Mouse (Mus musculus) spleen, postnatal 4 days (tissue): ENCODE data around the gene Rbm25.
A peak's percentile ranks its signal among the peaks of the same experiment; 100 is the strongest.

Source experiments
- DNase-seq, 2 experiments: peaks; one replicate each; pipeline ENCODE4 v3.0.0; 2022; ENCODE audit warnings: low spot score in 2 of 2

Rbm25 gene

GRCm38 (mm10) chr12:83650346-83650745, 19.3 kb downstream of the Rbm25 start:
- no peak for DNase-seq

- no peak for DNase-seq
These were observed 20.4 kb downstream of the Rbm25 start for GRCm38 (mm10) chr12:83651414-83651813.

GRCm38 (mm10) chr12:83685466-83685865, 54.4 kb downstream of the Rbm25 start:
- no peak for DNase-seq

- DNase-seq, result no peak
These were observed 55.7 kb downstream of the Rbm25 start for GRCm38 (mm10) chr12:83686575-83687350.

- DNase-seq, result peak; percentile 92 to 96
These were observed 56.9 kb downstream of the Rbm25 start, which contains the start of gene Psen1 for GRCm38 (mm10) chr12:83687934-83688315. TSS of gene Psen1 (plus strand) at chr12:83688152.

GRCm38 (mm10) chr12:83688316-83689086, 57.5 kb downstream of the Rbm25 start:
- DNase-seq, result no peak

GRCm38 (mm10) chr12:83689087-83689432, 58.0 kb downstream of the Rbm25 start:
- DNase-seq, result no peak

- no peak for DNase-seq
These were observed 63.0 kb downstream of the Rbm25 start for GRCm38 (mm10) chr12:83694011-83694410.

- DNase-seq, result no peak
These were observed 63.6 kb downstream of the Rbm25 start for GRCm38 (mm10) chr12:83694669-83695068.

- no peak for DNase-seq
These were observed 67.6 kb downstream of the Rbm25 start for GRCm38 (mm10) chr12:83698637-83699036.

- DNase-seq, result no peak
These were observed 70.6 kb downstream of the Rbm25 start for GRCm38 (mm10) chr12:83701608-83702007.

- DNase-seq, result no peak
These were observed 71.8 kb downstream of the Rbm25 start for GRCm38 (mm10) chr12:83702796-83703195.

- DNase-seq, result no peak
These were observed 75.9 kb downstream of the Rbm25 start for GRCm38 (mm10) chr12:83706951-83707350.

- no peak for DNase-seq
These were observed 77.4 kb downstream of the Rbm25 start for GRCm38 (mm10) chr12:83708160-83709092.

GRCm38 (mm10) chr12:83709934-83710333, 78.9 kb downstream of the Rbm25 start:
- DNase-seq, result no peak

- no peak for DNase-seq
These were observed 82.7 kb downstream of the Rbm25 start for GRCm38 (mm10) chr12:83713749-83714148.

- no peak for DNase-seq
These were observed 85.6 kb downstream of the Rbm25 start for GRCm38 (mm10) chr12:83716416-83717184.

- no peak for DNase-seq
These were observed 88.4 kb downstream of the Rbm25 start for GRCm38 (mm10) chr12:83719431-83719830.

- DNase-seq, result no peak
These were observed 90.2 kb downstream of the Rbm25 start for GRCm38 (mm10) chr12:83721281-83721680.

GRCm38 (mm10) chr12:83723037-83723436, 92.0 kb downstream of the Rbm25 start:
- DNase-seq, result no peak
